Mouse (Mus musculus) liver, postnatal 0 days (tissue): ENCODE measurements around the gene Nfatc3.

Experiments
- CTCF ChIP-seq: sonication (generic); IDR thresholded peaks from 2 replicates; pipeline ENCODE4 v1.5.1; 2016; ENCODE audit warnings: antibody characterized with exemption, low read depth
- EP300 ChIP-seq: IDR thresholded peaks from 2 replicates; pipeline ENCODE4 v1.6.1; 2016; ENCODE audit warnings: antibody characterized with exemption, low read depth, mild to moderate bottlenecking

- TF ChIP-seq CTCF (no peak), EP300 (no peak)
Observed at GRCm38 (mm10) chr8:106017130-106017529, 41.5 kb upstream of the Nfatc3 start.
